Mouse (Mus musculus) frontal cortex, adult (tissue): ENCODE results near the gene Rnf2.

ENCODE experiments used
- ATAC-seq: cut with Nextera tagmentation; 2 replicates; pipeline ENCODE4 v1.9.2; 2017; ENCODE audit warnings: mild to moderate bottlenecking, moderate library complexity, mixed read lengths; ENCODE audit not compliant: low TSS enrichment

Rnf2 gene

GRCm38 (mm10) chr1:151500531-151501361 is at the start of gene Rnf2:
Gene Rnf2 (minus strand): TSS chr1:151500955.
- ATAC-seq: peak; percentile 92

GRCm38 (mm10) chr1:151549794-151550193 is 49.0 kb upstream of the Rnf2 start:
- ATAC-seq: no peak

GRCm38 (mm10) chr1:151548896-151549610 is 48.3 kb upstream of the Rnf2 start:
- no peak for ATAC-seq

- no peak for ATAC-seq
These were observed 44.8 kb upstream of the Rnf2 start for GRCm38 (mm10) chr1:151545571-151545970.

GRCm38 (mm10) chr1:151544581-151544980 is 43.8 kb upstream of the Rnf2 start:
- ATAC-seq: no peak

- ATAC-seq: no peak
These were observed 43.2 kb upstream of the Rnf2 start for GRCm38 (mm10) chr1:151543796-151544477.

GRCm38 (mm10) chr1:151526701-151527100 is 25.9 kb upstream of the Rnf2 start:
- ATAC-seq: peak; percentile 97

- ATAC-seq: no peak
These were observed 17.0 kb upstream of the Rnf2 start for GRCm38 (mm10) chr1:151517571-151518250.

- ATAC-seq: no peak
These were observed 16.1 kb upstream of the Rnf2 start for GRCm38 (mm10) chr1:151516871-151517270.

GRCm38 (mm10) chr1:151515733-151516132 is 15.0 kb upstream of the Rnf2 start:
- no peak for ATAC-seq

GRCm38 (mm10) chr1:151514119-151514518 is 13.4 kb upstream of the Rnf2 start:
- peak; percentile 97 for ATAC-seq

- no peak for ATAC-seq
These were observed 10.1 kb upstream of the Rnf2 start for GRCm38 (mm10) chr1:151510811-151511210.

- peak; percentile 15 for ATAC-seq
These were observed 797 bp downstream of the Rnf2 start for GRCm38 (mm10) chr1:151499815-151500501.

GRCm38 (mm10) chr1:151498381-151498780 is 2.4 kb downstream of the Rnf2 start:
- ATAC-seq: no peak

GRCm38 (mm10) chr1:151497942-151498341 is 2.8 kb downstream of the Rnf2 start:
- ATAC-seq: peak; percentile 48

GRCm38 (mm10) chr1:151497028-151497427 is 3.7 kb downstream of the Rnf2 start:
- ATAC-seq: no peak

GRCm38 (mm10) chr1:151495635-151496285 is 5.0 kb downstream of the Rnf2 start:
- ATAC-seq: no peak

- no peak for ATAC-seq
These were observed 6.0 kb downstream of the Rnf2 start for GRCm38 (mm10) chr1:151494711-151495110.

- ATAC-seq: no peak
These were observed 6.9 kb downstream of the Rnf2 start for GRCm38 (mm10) chr1:151493826-151494225.

- ATAC-seq: no peak
These were observed 8.3 kb downstream of the Rnf2 start for GRCm38 (mm10) chr1:151492419-151492818.

- no peak for ATAC-seq
These were observed 10.9 kb downstream of the Rnf2 start for GRCm38 (mm10) chr1:151489806-151490205.
